Mouse (Mus musculus) midbrain, postnatal 0 days (tissue): ENCODE measurements at regions not wholly inside any gene's neighbourhood (a gene's known extent, or its start where the extent isn't known, plus 50 kb on each side); places are given as distances from the start of the nearest gene placed in this dataset.
A peak's percentile ranks its signal among the peaks of the same experiment; 100 is the strongest.

ENCODE experiments used
- ATAC-seq: fragments of 200-750 bp; cut with Nextera tagmentation; 2 replicates; pipeline ENCODE4 v1.8.0; 2017; ENCODE audit warnings: moderate number of reproducible peaks, mild to moderate bottlenecking, moderate TSS enrichment, moderate library complexity; ENCODE audit not compliant: low FRiP score
- DNase-seq: peaks from one replicate; pipeline ENCODE4 v3.0.0-alpha.2; 2015; ENCODE audit warnings: low spot score
- H3K27ac ChIP-seq: fragments of 300-500 bp; sonication (generic); 2 replicates; pipeline ENCODE4 v1.5.1; 2014; ENCODE audit warnings: low read depth, mild to moderate bottlenecking, low read length, mixed read lengths
- H3K27me3 ChIP-seq: fragments of 300-500 bp; sonication (generic); 2 replicates; pipeline ENCODE4 v1.6.1; 2014; ENCODE audit warnings: low read length, control low read depth, mixed read lengths; ENCODE audit not compliant: insufficient read depth
- H3K36me3 ChIP-seq: fragments of 300-500 bp; sonication (generic); 2 replicates; pipeline ENCODE4 v1.6.1; 2014; ENCODE audit warnings: low read length, control low read depth, mixed read lengths; ENCODE audit not compliant: insufficient read depth
- H3K4me1 ChIP-seq: fragments of 300-500 bp; sonication (generic); 2 replicates; pipeline ENCODE4 v1.6.1; 2014; ENCODE audit warnings: mild to moderate bottlenecking, control low read depth, antibody characterized with exemption, low read length, mixed read lengths; ENCODE audit not compliant: insufficient read depth
- H3K4me2 ChIP-seq: fragments of 300-500 bp; sonication (generic); 2 replicates; pipeline ENCODE4 v1.6.1; 2014; ENCODE audit warnings: low read depth, mild to moderate bottlenecking, low read length, mixed read lengths; ENCODE audit not compliant: poor library complexity, severe bottlenecking
- H3K4me3 ChIP-seq: fragments of 300-500 bp; sonication (generic); 2 replicates; pipeline ENCODE4 v1.5.1; 2014; ENCODE audit warnings: low read depth, mild to moderate bottlenecking, low read length, moderate library complexity
- H3K9ac ChIP-seq: fragments of 300-500 bp; sonication (generic); replicated peaks from 2 replicates; pipeline ENCODE4 v1.6.1; 2014; ENCODE audit warnings: mild to moderate bottlenecking, low read length, moderate library complexity, mixed read lengths; ENCODE audit not compliant: poor library complexity, severe bottlenecking
- H3K9me3 ChIP-seq: fragments of 300-500 bp; sonication (generic); 2 replicates; pipeline ENCODE4 v1.6.1; 2016; ENCODE audit warnings: low read length, control low read depth
- CTCF ChIP-seq: IDR thresholded peaks from 2 replicates; pipeline ENCODE4 v1.5.1; 2016; ENCODE audit warnings: antibody characterized with exemption, mild to moderate bottlenecking
- WGBS: fragments of 180-500 bp; shearing (Covaris S2); extraction: QIAGEN DNeasy Blood & Tissue Kit; methylation state at CpG from one replicate; pipeline ENCODE4 v1.1.7; 2014; 5-methylcytosine and 5-hydroxymethylcytosine counted together

GRCm38 (mm10) chr13:115541167-115541566, 439.4 kb upstream of the Itga1 start:
- Histone ChIP-seq H3K27me3 (no peaks in the 10 kb centered on the region), H3K36me3 (no peaks in the 10 kb centered on the region), H3K27ac (no peak overlapping the region), H3K4me3 (no peak overlapping the region), H3K9ac (no peak overlapping the region), H3K9me3 (no peaks in the 10 kb centered on the region), H3K4me2 (no peak overlapping the region), H3K4me1 (no peaks in the 10 kb centered on the region)
- whole genome bisulfite sequencing: 67% methylated on average over 3 of the region's 3 CpGs
- no peak for ATAC-seq
- no peak for TF ChIP-seq CTCF
- DNase-seq: no peak

- no peaks in the 10 kb centered on the region for H3K4me1 ChIP-seq
- no peak overlapping the region for H3K4me2 ChIP-seq
- H3K27me3 ChIP-seq: no peaks in the 10 kb centered on the region
- WGBS: 91% methylated on average over 3 of the region's 3 CpGs
- no peak for TF ChIP-seq CTCF
- no peak for DNase-seq
- no peaks in the 10 kb centered on the region for H3K36me3 ChIP-seq
- H3K9ac ChIP-seq: no peak overlapping the region
- no peak overlapping the region for H3K27ac ChIP-seq
- no peak overlapping the region for H3K4me3 ChIP-seq
- ATAC-seq: no peak
- H3K9me3 ChIP-seq: no peaks in the 10 kb centered on the region
Observed at GRCm38 (mm10) chr13:115535900-115536299, 434.1 kb upstream of the Itga1 start.

- WGBS: 16% methylated on average over 8 of the region's 8 CpGs
- Histone ChIP-seq H3K4me1 (no peaks in the 10 kb centered on the region), H3K36me3 (no peaks in the 10 kb centered on the region), H3K9ac (no peak overlapping the region), H3K27me3 (no peaks in the 10 kb centered on the region), H3K9me3 (no peaks in the 10 kb centered on the region), H3K27ac (no peak overlapping the region), H3K4me3 (no peak overlapping the region), H3K4me2 (no peak overlapping the region)
- DNase-seq (peak; percentile 4), ATAC-seq (peak; percentile 34; the same call in 1 of the 2 replicates)
- TF ChIP-seq CTCF: no peak
Observed at GRCm38 (mm10) chr13:115513914-115514313, 412.1 kb upstream of the Itga1 start.

- no peak overlapping the region for H3K4me3 ChIP-seq
- no peak for ATAC-seq
Observed at GRCm38 (mm10) chr13:115512214-115512613, 410.4 kb upstream of the Itga1 start.

GRCm38 (mm10) chr13:115508646-115509045, 406.9 kb upstream of the Itga1 start:
- Histone ChIP-seq H3K27ac (no peak overlapping the region), H3K27me3 (no peaks in the 10 kb centered on the region), H3K4me1 (no peaks in the 10 kb centered on the region), H3K9me3 (no peaks in the 10 kb centered on the region), H3K36me3 (no peaks in the 10 kb centered on the region), H3K4me2 (no peak overlapping the region), H3K9ac (no peak overlapping the region), H3K4me3 (no peak overlapping the region)
- no peak for TF ChIP-seq CTCF
- WGBS: 35% methylated on average over 3 of the region's 3 CpGs
- ATAC-seq: no peak
- DNase-seq: peak; percentile 59

More at GRCm38 (mm10) chr13:115512214-115512613, 410.4 kb upstream of the Itga1 start:
- no peaks in the 10 kb centered on the region for H3K4me1 ChIP-seq
- H3K27me3 ChIP-seq: no peaks in the 10 kb centered on the region
- no peaks in the 10 kb centered on the region for H3K9me3 ChIP-seq
- TF ChIP-seq CTCF: no peak
- H3K9ac ChIP-seq: no peak overlapping the region
- H3K27ac ChIP-seq: no peak overlapping the region
- DNase-seq: no peak
- H3K36me3 ChIP-seq: no peaks in the 10 kb centered on the region
- no peak overlapping the region for H3K4me2 ChIP-seq

GRCm38 (mm10) chr13:115494399-115494798, 392.6 kb upstream of the Itga1 start:
- Histone ChIP-seq H3K27ac (no peak overlapping the region), H3K4me3 (no peak overlapping the region), H3K4me1 (no peaks in the 10 kb centered on the region), H3K36me3 (no peaks in the 10 kb centered on the region), H3K9ac (no peak overlapping the region), H3K9me3 (no peaks in the 10 kb centered on the region), H3K4me2 (no peak overlapping the region), H3K27me3 (no peaks in the 10 kb centered on the region)
- no peak for ATAC-seq
- DNase-seq: no peak
- no peak for TF ChIP-seq CTCF
- 77% methylated on average over 4 of the region's 4 CpGs for WGBS
